Mouse (Mus musculus) megakaryocyte, embryonic 14.5 days (primary cell): ENCODE results near the gene Zfp579. TPM values are rescaled to one million over a fixed set of nuclear protein-coding genes. Genes with fewer than 3 reads are reported as not detected.

ENCODE experiments used
- H3K27me3 ChIP-seq: replicated peaks from 2 replicates; pipeline ENCODE3; 2012; ENCODE audit warnings: inconsistent platforms
- H3K36me3 ChIP-seq: replicated peaks from 2 replicates; pipeline ENCODE3; 2012; ENCODE audit warnings: low read length, inconsistent platforms, mixed read lengths
- H3K4me1 ChIP-seq: 2 replicates; pipeline ENCODE4 v1.6.1; 2012; ENCODE audit warnings: inconsistent platforms
- H3K4me3 ChIP-seq: replicated peaks from 2 replicates; pipeline ENCODE3; 2012; ENCODE audit warnings: moderate library complexity, mild to moderate bottlenecking, inconsistent platforms
- H3K9me3 ChIP-seq: 2 replicates; pipeline ENCODE4 v1.6.1; 2012; ENCODE audit warnings: inconsistent platforms
- FLI1 ChIP-seq: IDR thresholded peaks from 2 replicates; pipeline ENCODE4 v1.6.1; 2012; ENCODE audit warnings: low read length, inconsistent platforms, mixed read lengths
- GATA1 ChIP-seq: IDR thresholded peaks from 3 replicates; pipeline ENCODE4 v1.6.1; 2012; ENCODE audit warnings: mixed read lengths, low read length, inconsistent platforms, borderline replicate concordance
- polyA plus RNA-seq: library from polyadenylated mRNA; stranded (reverse); fragments of >175 nt; gene quantifications from 2 replicates; pipeline ENCODE4 v1.2.3, GENCODE M21; 2012; ENCODE audit warnings: low replicate concordance; ENCODE audit not compliant: insufficient read depth

Gene Zfp579
- polyA plus RNA-seq, 1 experiment = 48.1 TPM

DNA sequence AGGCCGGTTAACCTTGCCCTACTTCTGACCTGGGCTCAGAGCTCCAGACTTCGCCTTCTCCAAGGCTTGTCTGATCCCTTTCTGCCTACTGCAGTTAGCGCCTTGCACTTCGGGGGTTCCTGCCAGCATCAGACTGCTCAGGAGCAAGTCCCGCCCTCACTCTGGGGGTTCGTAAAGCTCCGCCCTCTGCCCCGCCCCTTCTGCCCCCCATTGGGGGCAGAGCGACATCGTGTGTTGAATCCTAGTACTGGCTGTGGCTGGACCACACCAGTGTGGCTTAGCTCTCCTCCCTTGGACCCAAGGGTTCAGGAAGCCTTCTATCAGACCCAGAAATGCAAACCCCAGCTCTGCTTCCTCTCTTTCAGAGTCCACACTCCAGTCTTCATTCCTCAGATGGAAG is 31.7 kb downstream of the Zfp579 start, which contains the start of gene Sbk2:
Gene Sbk2 (minus strand): TSS at position 135 of the 400 bp plus-strand sequence.
- Histone ChIP-seq H3K27me3 (peaks cover 27% of the 10 kb centered on the region), H3K4me1 (peaks cover 16% of the 10 kb centered on the region), H3K36me3 (no peaks in the 10 kb centered on the region), H3K9me3 (no peaks in the 10 kb centered on the region), H3K4me3 (peak within 1 kb of the TSS; percentile 89)
- TF ChIP-seq GATA1 (no peak), FLI1 (no peak)

DNA sequence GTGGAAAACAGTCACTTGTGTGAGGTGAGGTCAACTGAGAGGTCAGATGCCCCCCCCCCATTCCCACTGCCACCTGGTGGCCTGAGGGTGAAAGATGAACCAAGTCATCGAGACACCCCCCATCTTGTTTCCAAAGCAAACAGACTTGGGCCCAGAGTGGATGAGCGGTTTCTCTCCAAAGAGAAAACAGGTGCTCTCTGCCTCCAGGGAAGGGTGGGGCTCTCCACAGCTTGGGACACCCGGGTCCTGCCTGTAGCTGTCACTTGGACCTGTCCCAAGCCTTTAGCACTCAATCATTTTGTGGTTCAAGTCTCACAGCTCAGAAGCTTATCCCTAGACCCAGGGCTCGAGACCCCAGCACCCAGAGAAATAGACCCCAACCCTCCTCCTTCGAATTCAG is 32.4 kb downstream of the Zfp579 start:
- H3K4me3 ChIP-seq = peak overlapping the region; percentile 89
- no peaks in the 10 kb centered on the region for H3K9me3 ChIP-seq
- H3K36me3 ChIP-seq = no peaks in the 10 kb centered on the region
- peaks cover 23% of the 10 kb centered on the region for H3K4me1 ChIP-seq
- H3K27me3 ChIP-seq = peaks cover 23% of the 10 kb centered on the region
- no peak for TF ChIP-seq GATA1
- TF ChIP-seq FLI1 = no peak

DNA sequence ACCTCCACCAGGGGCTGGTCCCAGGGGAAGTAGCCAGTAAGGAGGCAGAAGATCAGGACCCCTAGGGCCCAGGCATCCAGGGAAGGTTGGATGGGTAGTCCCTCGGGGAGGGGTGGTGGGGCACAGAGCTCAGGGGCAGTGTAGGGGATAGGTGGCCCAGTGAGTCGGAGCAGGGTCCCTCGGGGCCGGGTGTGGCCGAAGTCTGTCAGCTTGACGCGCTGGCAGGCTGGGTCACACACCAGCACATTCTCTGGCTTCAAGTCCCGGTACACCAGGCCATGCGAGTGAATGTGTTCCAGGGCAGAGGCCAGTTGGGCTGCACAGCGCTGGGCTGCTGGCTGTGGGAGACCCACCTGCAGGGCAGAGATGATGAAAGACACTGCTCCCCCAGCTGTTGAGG is 38.6 kb downstream of the Zfp579 start:
- H3K9me3 ChIP-seq = peaks cover 9% of the 10 kb centered on the region; the same call in 1 of the 2 replicates
- TF ChIP-seq GATA1 (no peak), FLI1 (no peak)
- H3K27me3 ChIP-seq = peaks cover 21% of the 10 kb centered on the region
- no peaks in the 10 kb centered on the region for H3K36me3 ChIP-seq
- no peak overlapping the region for H3K4me3 ChIP-seq
- H3K4me1 ChIP-seq = peaks cover 18% of the 10 kb centered on the region

DNA sequence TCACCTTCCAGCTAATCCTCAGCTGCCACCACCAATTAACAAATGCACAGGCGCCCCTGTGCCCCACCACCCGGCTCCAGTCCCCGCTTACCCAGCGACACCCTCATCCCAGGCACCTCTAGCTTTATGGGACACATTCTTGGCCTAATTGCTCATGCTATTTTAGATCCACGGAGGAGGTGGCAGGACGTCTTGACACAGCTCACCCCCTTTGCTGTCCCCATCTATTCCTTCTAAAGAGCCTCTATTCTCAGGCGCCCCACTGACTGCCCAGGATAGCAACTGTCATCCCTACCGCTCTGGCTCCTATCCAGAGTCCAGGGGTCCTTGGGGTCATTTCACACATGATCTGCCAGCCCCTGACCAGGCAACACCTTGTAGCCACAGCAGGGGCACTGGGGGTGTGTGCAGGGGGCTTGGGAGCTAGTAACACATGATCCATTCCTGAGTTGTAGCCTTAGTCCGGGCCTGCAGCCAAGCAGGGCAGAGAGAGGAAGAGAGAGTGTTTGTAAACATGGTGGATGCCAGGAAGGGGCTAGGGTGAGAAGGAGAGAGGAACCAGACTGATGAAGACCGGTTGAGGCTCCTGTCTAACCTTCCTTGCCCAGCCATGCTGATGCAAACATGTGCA is 42.0 kb downstream of the Zfp579 start:
- TF ChIP-seq FLI1 (no peak), GATA1 (no peak)
- H3K9me3 ChIP-seq = peaks cover 9% of the 10 kb centered on the region; the same call in 1 of the 2 replicates
- H3K36me3 ChIP-seq = no peaks in the 10 kb centered on the region
- H3K4me3 ChIP-seq = no peak overlapping the region
- peaks cover 26% of the 10 kb centered on the region for H3K4me1 ChIP-seq
- peaks cover 39% of the 10 kb centered on the region for H3K27me3 ChIP-seq

DNA sequence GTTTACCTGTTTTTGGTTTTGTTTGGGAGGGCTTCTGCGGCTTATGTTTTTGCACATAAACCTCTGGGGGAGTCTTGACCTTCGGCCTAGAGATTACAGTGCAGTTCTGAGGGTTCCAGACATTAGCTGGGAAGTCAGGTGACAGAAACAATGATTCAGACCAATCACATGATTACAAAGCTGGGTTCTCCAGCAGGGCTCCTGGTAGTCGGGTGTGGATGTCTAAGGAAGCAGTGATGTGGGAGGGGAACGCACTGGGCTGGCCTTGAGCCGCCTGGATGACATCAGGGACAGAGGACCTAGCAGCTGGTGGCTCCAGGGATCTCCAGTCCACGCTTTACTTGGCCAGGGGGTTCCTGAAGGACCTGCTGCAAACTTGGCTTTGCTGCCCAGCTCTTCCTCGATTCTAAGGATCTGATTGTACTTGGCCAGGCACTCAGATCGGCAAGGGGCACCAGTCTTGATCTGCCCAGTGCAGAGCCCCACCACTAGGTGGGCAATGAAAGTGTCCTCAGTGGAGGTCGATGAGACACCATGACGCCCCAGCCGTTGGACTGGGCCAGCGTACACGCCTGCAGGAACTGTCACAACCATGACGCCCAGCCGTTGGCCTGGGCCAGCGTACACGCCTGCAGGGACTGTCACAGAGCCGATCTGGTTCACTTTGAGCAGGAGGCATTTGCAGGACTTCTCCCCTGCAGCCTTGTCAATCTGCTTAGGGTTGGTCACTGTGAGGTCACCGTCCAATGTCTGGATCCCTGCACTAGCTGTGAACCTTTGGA is 45.2 kb downstream of the Zfp579 start:
- Histone ChIP-seq H3K36me3 (no peaks in the 10 kb centered on the region), H3K4me3 (no peak overlapping the region), H3K4me1 (peaks cover 20% of the 10 kb centered on the region), H3K27me3 (peaks cover 56% of the 10 kb centered on the region), H3K9me3 (peaks cover 9% of the 10 kb centered on the region; the same call in 1 of the 2 replicates)
- TF ChIP-seq FLI1 (no peak), GATA1 (no peak)

DNA sequence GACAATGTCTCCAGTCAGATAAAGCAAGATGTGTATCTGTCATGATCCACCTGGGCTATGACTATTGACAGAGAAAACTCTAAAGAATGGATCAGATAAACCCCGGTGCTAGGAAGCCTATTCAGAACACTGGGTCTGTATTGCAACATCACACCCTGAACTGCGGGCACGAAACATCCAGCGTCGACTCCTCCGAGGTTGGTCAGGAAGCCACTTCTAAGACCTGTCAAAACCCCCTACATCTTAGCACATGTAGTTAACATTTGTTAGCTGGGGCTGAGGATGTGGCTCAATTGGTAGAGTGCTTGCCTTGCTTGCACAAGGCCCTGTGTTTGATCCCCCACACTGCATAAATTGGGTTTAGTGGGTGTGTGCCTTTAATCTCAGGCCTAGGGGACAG is 47.6 kb downstream of the Zfp579 start:
- Histone ChIP-seq H3K27me3 (peaks cover 64% of the 10 kb centered on the region), H3K4me3 (no peak overlapping the region), H3K4me1 (peaks cover 30% of the 10 kb centered on the region), H3K9me3 (peaks cover 8% of the 10 kb centered on the region; the same call in 1 of the 2 replicates), H3K36me3 (no peaks in the 10 kb centered on the region)
- TF ChIP-seq FLI1 = no peak
- no peak for TF ChIP-seq GATA1

DNA sequence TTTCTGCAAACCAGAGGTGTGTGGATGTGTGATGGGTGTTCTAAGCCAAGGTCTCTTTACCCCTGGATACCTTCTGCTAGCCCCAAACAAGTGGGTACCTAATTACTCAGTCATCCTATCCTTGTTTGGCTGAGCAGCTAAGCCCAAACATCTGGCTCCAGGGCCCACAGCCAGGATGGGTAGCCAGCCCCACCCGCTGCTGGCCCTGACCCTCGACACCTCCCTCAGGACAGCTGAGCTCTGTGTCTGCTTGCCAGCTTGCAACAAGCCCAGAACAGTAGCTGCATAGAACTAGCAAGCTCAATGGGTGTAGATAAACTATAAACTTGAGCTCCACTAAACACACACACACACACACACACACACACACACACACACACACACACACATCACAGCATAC is 48.1 kb downstream of the Zfp579 start:
- H3K4me1 ChIP-seq = peaks cover 35% of the 10 kb centered on the region
- no peak overlapping the region for H3K4me3 ChIP-seq
- H3K36me3 ChIP-seq = no peaks in the 10 kb centered on the region
- H3K27me3 ChIP-seq = peaks cover 59% of the 10 kb centered on the region
- TF ChIP-seq FLI1 = no peak
- TF ChIP-seq GATA1 = no peak
- H3K9me3 ChIP-seq = peaks cover 3% of the 10 kb centered on the region; the same call in 1 of the 2 replicates

DNA sequence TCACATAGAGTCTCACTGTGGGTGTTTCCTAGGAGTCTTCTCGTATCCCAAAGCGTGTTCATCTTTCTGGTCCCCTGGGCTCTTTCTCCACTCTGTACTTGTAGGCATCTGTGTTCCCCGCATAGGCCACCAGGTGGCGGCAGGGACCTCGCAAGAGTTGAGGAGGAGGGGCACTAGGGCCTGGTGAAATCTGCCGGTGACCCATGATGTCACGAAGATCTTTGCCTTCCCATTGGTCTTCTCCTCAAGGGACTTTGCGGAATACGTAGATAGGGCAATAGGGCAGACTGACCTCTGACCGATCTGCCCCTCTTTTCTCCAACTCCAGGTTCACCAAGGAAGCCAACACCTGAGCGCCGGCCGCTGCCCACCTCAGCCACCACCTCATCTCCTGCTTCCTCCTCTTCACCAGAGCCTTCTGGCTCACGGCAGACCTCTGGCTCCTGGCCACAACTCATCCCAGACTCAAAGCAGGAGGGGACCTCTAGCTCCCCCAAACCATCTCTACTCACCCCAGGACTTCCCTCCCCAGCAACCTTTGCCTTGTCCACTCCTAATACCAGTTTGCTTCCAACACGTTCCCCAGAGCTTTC is 52.6 kb downstream of the Zfp579 start:
- H3K9me3 ChIP-seq = no peaks in the 10 kb centered on the region
- peaks cover 48% of the 10 kb centered on the region for H3K27me3 ChIP-seq
- TF ChIP-seq FLI1 (no peak), GATA1 (no peak)
- H3K36me3 ChIP-seq = no peaks in the 10 kb centered on the region
- H3K4me3 ChIP-seq = peak overlapping the region; percentile 89
- peaks cover 32% of the 10 kb centered on the region for H3K4me1 ChIP-seq

DNA sequence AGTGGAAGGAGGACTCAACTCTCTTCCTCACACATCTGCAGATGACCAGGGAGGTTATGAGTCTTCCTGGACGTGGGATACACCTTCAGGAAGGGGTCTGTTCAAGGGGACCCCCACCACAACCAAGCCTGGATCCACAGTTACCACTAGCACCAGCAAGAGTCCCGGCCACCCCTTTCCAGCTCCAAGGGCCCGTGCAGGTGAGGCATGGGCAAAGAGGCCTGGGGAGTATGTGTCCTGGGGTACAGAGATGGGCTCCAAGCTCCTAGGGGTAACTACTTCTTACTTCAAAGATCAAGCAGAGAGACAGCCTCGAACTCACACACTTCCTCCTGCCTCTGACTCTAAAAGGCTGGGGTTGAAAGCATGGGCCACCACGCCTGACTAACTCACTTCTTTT is 53.3 kb downstream of the Zfp579 start:
- Histone ChIP-seq H3K4me3 (no peak overlapping the region), H3K36me3 (no peaks in the 10 kb centered on the region), H3K9me3 (no peaks in the 10 kb centered on the region), H3K4me1 (peaks cover 36% of the 10 kb centered on the region), H3K27me3 (peaks cover 44% of the 10 kb centered on the region)
- no peak for TF ChIP-seq GATA1

DNA sequence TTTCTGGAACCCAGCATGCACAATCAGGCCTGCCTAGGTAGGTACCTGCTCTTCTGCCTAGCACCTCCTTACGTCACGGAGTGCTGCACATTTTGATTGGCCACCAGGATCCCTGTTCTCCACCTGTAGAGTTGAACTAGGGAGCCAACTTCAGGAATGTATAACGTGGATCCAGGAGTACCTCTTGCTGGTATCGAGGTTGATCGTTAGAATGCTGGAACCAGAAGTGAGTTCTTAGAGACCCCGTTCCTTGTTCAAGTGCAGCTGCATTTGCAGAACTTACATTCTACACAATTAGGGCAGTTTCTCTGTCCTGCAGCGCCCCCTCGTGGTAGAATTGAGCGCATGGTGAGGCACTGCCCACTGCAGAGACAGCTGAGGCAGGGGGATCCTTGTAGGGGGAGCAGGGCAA is 55.9 kb downstream of the Zfp579 start:
- peaks cover 31% of the 10 kb centered on the region for H3K27me3 ChIP-seq
- no peak for TF ChIP-seq GATA1
- TF ChIP-seq FLI1 = no peak
- no peaks in the 10 kb centered on the region for H3K9me3 ChIP-seq
- H3K36me3 ChIP-seq = no peaks in the 10 kb centered on the region
- H3K4me1 ChIP-seq = peaks cover 35% of the 10 kb centered on the region
- H3K4me3 ChIP-seq = peak overlapping the region; percentile 51
